Mouse (Mus musculus): ENCODE results near the gene Fam107a. TPM values are rescaled to one million over a fixed set of nuclear protein-coding genes. Genes with fewer than 3 reads are reported as not detected.

The Fam107a gene
- polyA plus RNA-seq, 1 experiment from 2014 or later = 0.08 TPM

GRCm38 (mm10) chr14:8255076-8255729 lies 62.6 kb downstream of the Fam107a start:
- ATAC-seq (ENCODE audit: low read depth) (no peak), DNase-seq (no peak)
- Histone ChIP-seq H3K9ac (no peak overlapping the region), H3K4me2 (no peak overlapping the region), H3K4me3 (replicated peaks) (no peak overlapping the region), H3K36me3 (no peaks in the 10 kb centered on the region), H3K27me3 (no peaks in the 10 kb centered on the region), H3K4me1 (replicated peaks) (0 out of 2 replicates have a peak, but pooled peaks cover 8% of the 10 kb centered on the region), H3K27ac (no peak overlapping the region), H3K9me3 (replicated peaks) (no peaks in the 10 kb centered on the region)
- 47% methylated on average over 7 of the region's 7 CpGs for WGBS (ENCODE audit: insufficient replicate concordance)

GRCm38 (mm10) chr14:8251330-8251885 lies 66.4 kb downstream of the Fam107a start:
- H3K27ac ChIP-seq = no peak overlapping the region
- H3K4me3 ChIP-seq (replicated peaks) = no peak overlapping the region
- H3K4me2 ChIP-seq = no peak overlapping the region
- H3K36me3 ChIP-seq = no peaks in the 10 kb centered on the region
- WGBS (ENCODE audit: insufficient replicate concordance) = 87% methylated on average over 8 of the region's 8 CpGs
- DNase-seq (no peak), ATAC-seq (ENCODE audit: low read depth) (no peak; the same call in 1 of the 2 replicates)
- 0 out of 2 replicates have a peak, but pooled peaks cover 3% of the 10 kb centered on the region for H3K4me1 ChIP-seq (replicated peaks)
- no peak overlapping the region for H3K9ac ChIP-seq
- H3K27me3 ChIP-seq = no peaks in the 10 kb centered on the region
- H3K9me3 ChIP-seq (replicated peaks) = no peaks in the 10 kb centered on the region

- ATAC-seq (ENCODE audit: low read depth) = no peak
- no peaks in the 10 kb centered on the region for H3K9me3 ChIP-seq (replicated peaks)
- H3K9ac ChIP-seq = no peak overlapping the region
- DNase-seq = no peak
- no peak overlapping the region for H3K4me2 ChIP-seq
- no peaks in the 10 kb centered on the region for H3K27me3 ChIP-seq
- no peaks in the 10 kb centered on the region for H3K4me1 ChIP-seq (replicated peaks)
- no peak overlapping the region for H3K27ac ChIP-seq
- no peak overlapping the region for H3K4me3 ChIP-seq (replicated peaks)
- H3K36me3 ChIP-seq = no peaks in the 10 kb centered on the region
- WGBS (ENCODE audit: insufficient replicate concordance) = 64% methylated on average over 9 of the region's 9 CpGs
Observed at GRCm38 (mm10) chr14:8250141-8250871, 67.5 kb downstream of the Fam107a start.

- Histone ChIP-seq H3K27ac (no peak overlapping the region), H3K27me3 (no peaks in the 10 kb centered on the region), H3K9me3 (replicated peaks) (no peaks in the 10 kb centered on the region), H3K36me3 (no peaks in the 10 kb centered on the region), H3K4me1 (replicated peaks) (no peaks in the 10 kb centered on the region), H3K4me2 (no peak overlapping the region), H3K9ac (no peak overlapping the region), H3K4me3 (replicated peaks) (no peak overlapping the region)
- ATAC-seq (ENCODE audit: low read depth) (no peak), DNase-seq (no peak)
- 76% methylated on average over 1 of the region's 1 CpGs for WGBS (ENCODE audit: insufficient replicate concordance)
Observed at GRCm38 (mm10) chr14:8249206-8249605, 68.6 kb downstream of the Fam107a start.

GRCm38 (mm10) chr14:8246878-8247277 lies 70.9 kb downstream of the Fam107a start:
- Histone ChIP-seq H3K4me2 (no peak overlapping the region), H3K27me3 (no peaks in the 10 kb centered on the region), H3K27ac (no peak overlapping the region), H3K4me3 (replicated peaks) (no peak overlapping the region), H3K9ac (no peak overlapping the region), H3K9me3 (replicated peaks) (no peaks in the 10 kb centered on the region), H3K4me1 (replicated peaks) (peaks cover 11% of the 10 kb centered on the region), H3K36me3 (no peaks in the 10 kb centered on the region)
- no peak for ATAC-seq (ENCODE audit: low read depth)
- 70% methylated on average over 8 of the region's 8 CpGs for WGBS (ENCODE audit: insufficient replicate concordance)
- DNase-seq = no peak

Other genes starting within 250 kb of the Fam107a start
- 39.3 and 47.5 TPM in 2 replicates for gene Rpp14, start 237.7 kb downstream of the Fam107a start, polyA plus RNA-seq (2015; fragmentation: Nextera tagmentation; extraction: Ambion mirVana)
- gene Pxk, start 219.8 kb downstream of the Fam107a start, polyA plus RNA-seq (2015; fragmentation: Nextera tagmentation; extraction: Ambion mirVana) = 9.7 and 13.1 TPM in 2 replicates
- 130 and 144 TPM in 2 replicates for gene Pdhb, start 145.0 kb downstream of the Fam107a start, polyA plus RNA-seq (2015; fragmentation: Nextera tagmentation; extraction: Ambion mirVana)
- gene Kctd6, start 103.9 kb downstream of the Fam107a start, polyA plus RNA-seq (2015; fragmentation: Nextera tagmentation; extraction: Ambion mirVana) = 3.8 and 4.9 TPM in 2 replicates
- 9.8 and 12.1 TPM in 2 replicates for gene Acox2, start 58.7 kb downstream of the Fam107a start, polyA plus RNA-seq (2015; fragmentation: Nextera tagmentation; extraction: Ambion mirVana)
- not detected in 2 replicates for gene Oit1, start 60.7 kb upstream of the Fam107a start, polyA plus RNA-seq (2015; fragmentation: Nextera tagmentation; extraction: Ambion mirVana)

Measured in liver, embryonic 13.5 days (tissue).